Mouse (Mus musculus): ENCODE results near the gene Gm10153. TPM values are rescaled to one million over a fixed set of nuclear protein-coding genes. Genes with fewer than 3 reads are reported as not detected.
A peak's percentile ranks its signal among the peaks of the same experiment; 100 is the strongest.
"Not testable (repeated sequence)": the region's sequence is repeated elsewhere in the genome, so short reads cannot be mapped to it uniquely, and the experiment has no call there.

The Gm10153 gene
- polyA plus RNA-seq, 1 experiment, result not detected

DNA sequence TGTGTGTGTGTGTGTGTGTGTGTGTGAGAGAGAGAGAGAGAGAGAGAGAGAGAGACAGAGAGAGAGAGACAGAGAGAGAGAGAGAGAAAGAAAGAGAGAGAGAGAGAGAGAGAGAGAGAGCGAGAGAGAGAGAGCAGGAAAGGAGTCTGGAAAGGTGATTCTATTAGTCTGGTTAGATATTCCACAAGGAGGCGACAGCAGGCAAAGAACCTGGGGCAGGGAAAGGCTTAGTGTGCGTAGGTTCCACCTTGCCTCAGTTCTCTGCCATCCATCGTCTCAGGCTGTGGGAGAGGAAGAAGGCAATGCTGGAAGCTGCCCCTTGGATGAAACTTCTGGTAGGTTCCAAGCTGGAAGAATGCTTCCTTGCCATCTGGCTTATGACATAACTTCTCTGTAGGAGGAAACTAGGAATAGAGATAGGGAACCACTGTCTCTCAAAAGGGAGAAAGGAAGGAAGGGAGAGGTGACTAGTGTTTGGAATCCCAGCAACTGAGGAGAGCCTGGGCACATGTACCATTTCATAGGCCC, 44.7 kb downstream of the Gm10153 start:
- no peaks in the 10 kb centered on the region for H3K4me1 ChIP-seq (ENCODE audit: control insufficient read depth, insufficient read depth, low read length)
- H3K27ac ChIP-seq (ENCODE audit: insufficient read depth, low read length), result no peak overlapping the region
- TF ChIP-seq CTCF (IDR thresholded peaks at IDR 0.05; ENCODE audit: extremely low read depth, insufficient read depth, low read length) (0 out of 2 replicates have a peak, but pooled peaks have one; percentile 13), POLR2A (IDR thresholded peaks at IDR 0.05; ENCODE audit: extremely low read depth, insufficient read depth, low read length) (no peak)
- no peak overlapping the region for H3K4me3 ChIP-seq (ENCODE audit: insufficient read depth, low read length)

DNA sequence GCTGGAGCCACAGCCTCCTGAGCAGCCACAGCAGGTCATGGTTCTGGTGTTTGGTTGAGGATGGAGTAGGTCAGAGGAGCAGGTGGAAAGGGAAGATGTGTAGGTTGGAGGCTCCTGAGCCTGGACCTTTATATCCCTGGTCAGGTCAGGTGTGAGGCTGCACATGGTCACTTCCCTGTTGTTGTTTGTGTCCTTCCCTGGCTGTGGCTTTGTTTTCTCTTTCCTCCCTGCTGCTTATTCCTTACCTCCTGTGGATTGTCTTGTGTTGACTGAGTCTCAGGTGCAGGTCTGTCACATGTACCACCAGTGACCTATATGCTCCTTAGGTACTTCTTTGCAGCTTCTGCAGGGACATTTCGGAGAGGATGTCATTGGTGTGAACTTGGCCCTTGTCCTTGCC, 45.7 kb downstream of the Gm10153 start, which contains the start of gene Gm45337:
Gene Gm45337 (minus strand): TSS at position 101 of the 400 bp plus-strand sequence.
- H3K27ac ChIP-seq (ENCODE audit: insufficient read depth, low read length), result no peak within 1 kb of the TSS
- H3K4me3 ChIP-seq (ENCODE audit: insufficient read depth, low read length), result no peak within 1 kb of the TSS
- TF ChIP-seq POLR2A (IDR thresholded peaks at IDR 0.05; ENCODE audit: extremely low read depth, insufficient read depth, low read length) (no peak), CTCF (IDR thresholded peaks at IDR 0.05; ENCODE audit: extremely low read depth, insufficient read depth, low read length) (no peak)
- H3K4me1 ChIP-seq (ENCODE audit: control insufficient read depth, insufficient read depth, low read length), result no peaks in the 10 kb centered on the region

DNA sequence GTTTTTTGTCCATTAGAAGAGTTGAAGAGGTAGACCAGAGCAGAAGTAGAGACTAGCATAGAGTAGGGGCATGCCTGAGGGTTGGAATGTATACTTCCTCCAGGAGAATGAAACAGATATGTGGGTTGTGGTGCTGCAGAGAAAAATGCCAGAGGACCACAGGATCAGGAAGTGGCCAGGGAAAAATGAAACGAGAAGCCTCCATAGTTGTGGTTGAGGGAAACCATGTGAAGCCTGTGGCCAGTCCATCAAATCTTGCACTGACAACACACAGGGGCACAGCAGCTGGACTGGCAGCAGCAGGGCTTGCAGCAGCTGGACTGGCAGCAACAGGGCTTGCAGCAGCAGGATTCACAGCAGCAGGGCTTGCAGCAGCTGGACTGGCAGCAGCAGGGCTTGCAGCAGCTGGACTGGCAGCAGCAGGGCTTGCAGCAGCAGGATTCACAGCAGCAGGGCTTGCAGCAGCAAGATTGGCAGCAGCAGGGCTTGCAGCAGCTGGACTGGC, 46.6 kb downstream of the Gm10153 start:
- H3K4me1 ChIP-seq (ENCODE audit: control insufficient read depth, insufficient read depth, low read length); H3K4me3 ChIP-seq (ENCODE audit: insufficient read depth, low read length); H3K27ac ChIP-seq (ENCODE audit: insufficient read depth, low read length): not testable (repeated sequence)

DNA sequence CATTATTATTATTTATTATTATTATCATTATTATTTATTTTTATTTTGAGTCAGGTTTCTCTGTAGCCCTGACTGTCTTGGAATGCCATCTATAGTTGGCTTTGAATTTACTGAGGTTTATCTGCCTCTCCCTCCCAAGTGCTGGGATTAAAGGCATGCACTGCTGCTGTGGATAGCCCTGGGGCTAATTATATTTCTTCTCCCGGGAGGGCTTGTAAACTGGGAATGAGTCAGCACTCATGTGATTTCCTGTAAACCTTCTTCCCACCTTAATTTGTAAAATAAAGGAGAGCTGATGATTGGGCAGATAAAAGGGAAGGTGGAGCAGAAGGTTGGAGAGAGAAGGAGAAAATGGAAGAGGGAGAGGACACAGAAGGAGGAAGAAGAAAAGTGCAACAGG, 49.5 kb downstream of the Gm10153 start:
- Histone ChIP-seq H3K27ac (ENCODE audit: insufficient read depth, low read length) (no peak overlapping the region), H3K4me1 (ENCODE audit: control insufficient read depth, insufficient read depth, low read length) (no peaks in the 10 kb centered on the region), H3K4me3 (ENCODE audit: insufficient read depth, low read length) (no peak overlapping the region)
- no peak for TF ChIP-seq CTCF (IDR thresholded peaks at IDR 0.05; ENCODE audit: extremely low read depth, insufficient read depth, low read length)
- no peak for TF ChIP-seq POLR2A (IDR thresholded peaks at IDR 0.05; ENCODE audit: extremely low read depth, insufficient read depth, low read length)

Other genes starting within 250 kb of the Gm10153 start
- 179 and 188 TPM in 2 replicates for gene Brsk2, start 240.6 kb downstream of the Gm10153 start, polyA plus RNA-seq (2012; rRNA removed)
- 49.3 and 50.7 TPM in 2 replicates for gene Mob2, start 129.3 kb downstream of the Gm10153 start, polyA plus RNA-seq (2012; rRNA removed)
- gene Dusp8, start 94.5 kb downstream of the Gm10153 start, polyA plus RNA-seq (2012; rRNA removed), result 94.9 and 102 TPM in 2 replicates
- not detected in 2 replicates for gene Gm45618, start 69.7 kb downstream of the Gm10153 start, polyA plus RNA-seq (2012; rRNA removed)
- gene Gm39115, start 54.4 kb downstream of the Gm10153 start, polyA plus RNA-seq (2012; rRNA removed), result not detected in 2 replicates
- not detected in 2 replicates for gene Gm45337, start 45.8 kb downstream of the Gm10153 start, polyA plus RNA-seq (2012; rRNA removed)
- gene Gm29735, start 33.3 kb downstream of the Gm10153 start, polyA plus RNA-seq (2012; rRNA removed), result not detected in 2 replicates
- gene Gm4553, start 24.6 kb downstream of the Gm10153 start, polyA plus RNA-seq (2012; rRNA removed), result not detected in 2 replicates
- gene Krtap5-2, start 14.4 kb downstream of the Gm10153 start, polyA plus RNA-seq (2012; rRNA removed), result not detected in 2 replicates
- gene Krtap5-3, start 11.0 kb upstream of the Gm10153 start, polyA plus RNA-seq (2012; rRNA removed), result not detected in 2 replicates
- not detected in 2 replicates for gene Gm7579, start 21.5 kb upstream of the Gm10153 start, polyA plus RNA-seq (2012; rRNA removed)
- gene Krtap5-5, start 39.6 kb upstream of the Gm10153 start, polyA plus RNA-seq (2012; rRNA removed), result not detected in 2 replicates
- not detected in 2 replicates for gene Gm40460, start 50.7 kb upstream of the Gm10153 start, polyA plus RNA-seq (2012; rRNA removed)
- not detected in 2 replicates for gene Gm2431, start 68.0 kb upstream of the Gm10153 start, polyA plus RNA-seq (2012; rRNA removed)
- gene Gm4559, start 84.0 kb upstream of the Gm10153 start, polyA plus RNA-seq (2012; rRNA removed), result not detected in 2 replicates
- gene Krtap5-1, start 106.7 kb upstream of the Gm10153 start, polyA plus RNA-seq (2012; rRNA removed), result not detected in 2 replicates
- gene Krtap5-4, start 113.2 kb upstream of the Gm10153 start, polyA plus RNA-seq (2012; rRNA removed), result not detected in 2 replicates
- gene Ifitm10, start 183.4 kb upstream of the Gm10153 start, polyA plus RNA-seq (2012; rRNA removed), result 43.0 and 45.7 TPM in 2 replicates
- 0.45 and 1.4 TPM in 2 replicates for gene Gm49369, start 192.3 kb upstream of the Gm10153 start, polyA plus RNA-seq (2012; rRNA removed)
- 421 and 455 TPM in 2 replicates for gene Ctsd, start 197.6 kb upstream of the Gm10153 start, polyA plus RNA-seq (2012; rRNA removed)
- gene Syt8, start 244.5 kb upstream of the Gm10153 start, polyA plus RNA-seq (2012; rRNA removed), result not detected in 2 replicates